Mouse (Mus musculus) gonadal fat pad, adult 2 months (tissue): ENCODE results near the gene Tnip1. TPM values are rescaled to one million over a fixed set of nuclear protein-coding genes. Genes with fewer than 3 reads are reported as not detected.
"Not testable (repeated sequence)": the region's sequence is repeated elsewhere in the genome, so short reads cannot be mapped to it uniquely, and the experiment has no call there.

Experiments used
- DNase-seq: peaks from one replicate; pipeline ENCODE4 v3.0.0-alpha.2; 2012; ENCODE audit warnings: low read depth
- polyA plus RNA-seq: library from polyadenylated mRNA; depleted of rRNA; stranded (reverse); fragments of >200 nt; gene quantifications from 2 replicates; pipeline ENCODE4 v1.2.3, GENCODE M21; 2012

Tnip1 gene
- polyA plus RNA-seq, 1 experiment = 41.5 TPM

- DNase-seq = no peak
These were observed 51.5 kb downstream of the Tnip1 start for GRCm38 (mm10) chr11:54911201-54911600.

GRCm38 (mm10) chr11:54910081-54910665 lies 52.5 kb downstream of the Tnip1 start:
- DNase-seq = no peak

- DNase-seq = no peak
These were observed 53.4 kb downstream of the Tnip1 start for GRCm38 (mm10) chr11:54909273-54909672.

GRCm38 (mm10) chr11:54907259-54907658 lies 55.5 kb downstream of the Tnip1 start:
- DNase-seq = no peak

DNA sequence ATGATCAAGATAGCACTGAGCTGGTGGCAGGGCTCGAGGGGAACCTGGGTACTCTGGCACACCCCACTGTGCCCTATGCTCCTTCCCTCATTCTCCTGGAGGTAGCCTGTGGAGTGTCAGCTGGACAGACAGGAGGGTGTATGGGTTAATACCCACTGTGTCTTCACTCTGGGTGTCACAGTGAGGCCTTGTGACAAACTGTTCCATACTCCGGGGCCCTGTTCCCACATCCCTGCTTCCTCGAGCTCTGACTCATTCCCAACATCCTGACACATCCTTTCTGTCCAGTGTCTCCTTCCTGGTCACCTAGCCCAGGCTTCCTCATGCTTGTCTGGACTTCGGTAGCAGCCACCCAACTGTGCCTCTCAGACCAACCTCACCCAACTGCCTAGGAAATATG lies 56.3 kb downstream of the Tnip1 start:
- no peak for DNase-seq

DNA sequence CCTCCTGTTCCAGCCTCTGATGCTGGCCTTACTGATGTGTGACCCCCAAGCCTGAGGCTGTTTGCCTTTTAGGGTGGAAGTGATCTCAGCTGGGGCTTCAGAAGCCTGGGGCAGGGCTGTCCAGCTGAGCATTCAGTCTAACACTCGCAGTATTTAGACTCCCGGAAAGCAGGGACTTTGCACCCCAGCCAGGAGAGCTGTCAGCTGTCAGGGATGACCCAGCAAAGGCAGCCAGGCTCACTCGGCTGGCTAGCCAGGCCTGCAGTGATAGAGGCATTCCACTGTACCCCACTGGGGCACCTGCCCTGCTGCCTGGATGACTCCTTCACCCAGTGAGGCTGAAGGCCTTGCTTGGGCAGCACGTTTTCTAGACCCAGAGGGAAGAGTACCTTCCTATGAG lies 56.8 kb downstream of the Tnip1 start:
- DNase-seq = no peak

- DNase-seq = no peak
These were observed 57.6 kb downstream of the Tnip1 start for GRCm38 (mm10) chr11:54905086-54905485.

DNA sequence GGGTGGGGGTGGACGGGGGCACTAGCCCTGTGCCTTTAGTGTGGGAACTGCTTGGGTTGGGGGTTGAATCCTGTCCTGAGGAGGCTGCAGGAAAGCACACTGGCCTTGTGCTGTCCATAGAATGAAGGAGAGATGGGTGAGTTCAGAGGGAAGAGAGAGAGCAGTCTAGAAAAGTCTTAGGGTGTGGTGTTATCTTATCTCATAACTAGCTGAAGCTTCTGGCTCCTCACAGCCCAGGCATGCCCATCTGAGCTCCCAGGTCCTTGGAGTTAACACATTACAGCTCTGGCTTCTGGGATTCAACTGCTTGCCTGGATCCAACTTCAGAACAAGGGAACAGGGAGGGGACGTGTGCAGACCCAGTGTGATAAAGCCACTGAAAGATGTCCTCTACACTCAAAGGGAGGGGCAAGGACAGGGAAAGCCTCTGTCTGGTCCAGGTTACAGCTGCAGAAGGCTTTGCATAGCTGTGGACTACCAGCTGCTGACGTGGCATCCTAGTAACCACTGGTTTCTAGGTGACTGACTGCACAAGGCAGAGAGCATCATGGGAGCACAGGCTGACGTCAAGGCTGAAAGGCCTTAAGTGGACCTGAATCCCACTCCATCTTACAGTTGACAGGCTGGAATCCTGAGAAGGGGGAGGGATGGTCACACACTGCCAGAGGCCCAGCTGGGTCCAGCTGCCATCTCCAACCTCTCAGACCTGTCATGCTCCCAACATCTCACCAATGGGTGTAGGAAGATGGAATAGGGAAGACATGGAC lies 58.6 kb downstream of the Tnip1 start:
- DNase-seq = no peak

GRCm38 (mm10) chr11:54903339-54903738 lies 59.4 kb downstream of the Tnip1 start:
- no peak for DNase-seq

DNA sequence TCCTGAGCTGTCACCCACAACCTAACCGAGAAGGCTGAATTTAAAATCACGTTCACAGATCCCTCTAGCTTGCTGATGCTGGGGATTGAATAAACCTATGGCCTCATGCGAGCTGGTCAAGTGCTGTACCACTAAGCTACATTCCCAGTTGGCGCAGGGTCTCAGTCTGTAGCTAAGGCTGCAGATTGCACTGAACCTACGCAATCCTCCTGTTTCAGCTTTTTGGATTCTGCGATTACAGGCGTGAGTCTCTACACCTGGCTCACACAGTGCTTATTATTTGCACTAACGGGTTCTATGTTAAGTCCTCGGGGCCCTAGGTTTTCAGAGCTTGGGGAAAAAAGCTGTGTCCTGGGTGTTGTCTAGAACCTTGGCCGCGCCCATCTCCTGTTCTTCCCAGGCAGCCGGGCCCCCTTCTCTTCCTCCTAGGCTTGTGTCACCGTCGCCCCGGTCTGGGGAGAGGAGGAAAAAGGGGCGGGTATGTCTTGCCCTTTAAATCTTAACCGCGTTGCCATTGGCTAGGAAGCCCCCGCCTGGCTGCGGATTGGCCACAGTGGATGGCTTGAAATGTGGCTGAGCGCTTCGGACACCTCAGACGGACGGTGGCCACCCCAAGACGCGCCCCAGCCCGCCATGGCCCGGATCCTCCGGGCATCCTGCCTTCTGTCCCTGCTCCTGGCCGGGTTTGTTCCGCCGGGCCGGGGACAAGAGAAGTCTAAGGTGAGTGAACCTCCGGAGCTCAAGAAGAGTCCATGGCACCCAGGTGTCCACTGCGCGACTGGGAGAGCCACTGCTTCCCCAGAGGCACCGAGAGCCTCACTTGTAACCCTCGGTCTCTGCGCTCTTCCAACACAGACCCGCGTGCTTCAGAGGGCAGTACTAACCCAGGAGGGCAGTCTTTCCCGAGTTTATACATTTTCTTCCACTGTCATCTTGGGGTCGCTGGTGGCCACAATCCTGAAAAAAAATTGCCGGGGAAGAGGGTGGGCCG lies 60.1 kb downstream of the Tnip1 start, which contains the start of gene Gpx3:
TSS of gene Gpx3 (plus strand) at position 121 of the 991 bp plus-strand sequence.
- DNase-seq = no peak

DNA sequence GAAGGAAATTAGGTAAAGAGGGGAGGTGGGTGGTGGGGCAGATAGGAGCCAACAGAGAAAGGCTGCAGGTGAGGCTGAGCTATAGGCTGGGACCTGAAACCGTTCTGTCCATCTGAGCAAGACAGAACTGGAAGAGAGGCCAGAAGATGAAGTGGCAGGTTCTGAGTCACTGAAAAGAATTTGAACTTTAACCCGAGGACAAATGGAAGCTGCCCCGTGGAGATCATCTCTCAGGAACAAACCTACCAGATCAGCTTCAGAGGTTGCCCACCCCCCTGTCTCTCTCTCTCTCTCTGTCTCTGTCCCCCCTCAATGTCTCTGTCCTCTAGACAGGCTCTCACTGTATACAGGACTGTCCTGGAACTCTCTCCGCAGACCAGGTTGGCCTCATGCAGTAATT lies 63.1 kb downstream of the Tnip1 start:
- DNase-seq = no peak

- no peak for DNase-seq
These were observed 65.2 kb downstream of the Tnip1 start for GRCm38 (mm10) chr11:54897470-54897869.

- not testable (repeated sequence) for DNase-seq
These were observed 66.1 kb downstream of the Tnip1 start for GRCm38 (mm10) chr11:54896646-54897045.

DNA sequence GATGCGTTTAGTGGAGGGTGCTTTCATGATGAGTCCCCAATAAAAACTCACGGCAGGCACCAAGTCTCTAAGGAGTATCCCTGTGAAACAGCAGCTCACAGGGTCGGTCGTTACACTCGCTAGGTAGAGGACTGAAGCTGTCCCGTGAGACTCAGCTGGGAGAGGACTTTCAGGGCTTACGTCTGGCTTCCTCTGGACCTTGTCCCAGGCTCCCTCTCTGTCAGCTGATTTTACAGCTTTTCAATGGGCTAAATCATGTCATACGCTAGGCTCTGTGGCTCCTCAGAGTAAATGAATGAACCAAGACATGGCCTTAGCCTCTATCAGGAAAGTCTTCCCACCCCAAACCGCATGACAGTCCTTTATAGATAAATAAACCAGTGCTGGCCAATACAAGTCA lies 68.1 kb downstream of the Tnip1 start:
- no peak for DNase-seq

GRCm38 (mm10) chr11:54892091-54892490 lies 70.6 kb downstream of the Tnip1 start:
- no peak for DNase-seq

DNA sequence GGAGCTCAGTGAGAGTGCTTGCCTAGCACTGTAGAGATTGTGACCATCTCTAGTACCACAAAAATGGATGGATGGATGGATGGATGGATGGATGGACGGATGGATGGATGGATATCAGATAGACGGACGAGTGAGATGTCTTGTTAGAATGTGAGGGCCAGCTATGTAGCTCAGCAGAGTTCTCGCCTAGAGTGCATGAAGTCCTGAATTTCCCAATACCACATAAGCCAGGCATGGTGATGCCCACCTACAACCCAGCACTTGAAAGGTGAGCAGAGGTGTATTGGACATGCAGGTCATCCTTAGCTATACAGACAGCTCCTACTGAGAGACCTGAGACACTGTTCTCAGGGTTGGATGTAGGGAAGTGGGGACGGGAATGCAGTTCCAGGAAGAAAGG lies 71.4 kb downstream of the Tnip1 start:
- no peak for DNase-seq

DNA sequence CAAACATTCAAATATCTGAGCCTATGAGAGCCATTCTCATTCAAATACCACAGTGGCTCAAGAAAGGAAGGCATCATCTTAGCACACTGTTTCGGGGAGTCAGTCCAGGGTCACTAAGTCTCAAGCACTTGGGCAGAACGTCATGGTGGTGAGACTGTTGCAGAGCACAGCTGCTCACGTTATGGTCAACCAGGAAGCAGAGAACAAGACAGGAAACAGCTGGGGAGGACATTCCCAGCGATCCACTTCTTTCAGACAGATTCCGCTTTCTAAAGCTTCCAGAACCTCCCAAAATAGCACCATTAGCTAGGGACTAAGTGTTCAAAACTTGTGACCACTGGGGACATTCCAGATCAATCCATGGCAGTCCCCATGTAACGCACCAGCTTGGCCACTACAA lies 74.8 kb downstream of the Tnip1 start:
- no peak for DNase-seq

- no peak for DNase-seq
These were observed 77.3 kb downstream of the Tnip1 start for GRCm38 (mm10) chr11:54885406-54885805.

DNA sequence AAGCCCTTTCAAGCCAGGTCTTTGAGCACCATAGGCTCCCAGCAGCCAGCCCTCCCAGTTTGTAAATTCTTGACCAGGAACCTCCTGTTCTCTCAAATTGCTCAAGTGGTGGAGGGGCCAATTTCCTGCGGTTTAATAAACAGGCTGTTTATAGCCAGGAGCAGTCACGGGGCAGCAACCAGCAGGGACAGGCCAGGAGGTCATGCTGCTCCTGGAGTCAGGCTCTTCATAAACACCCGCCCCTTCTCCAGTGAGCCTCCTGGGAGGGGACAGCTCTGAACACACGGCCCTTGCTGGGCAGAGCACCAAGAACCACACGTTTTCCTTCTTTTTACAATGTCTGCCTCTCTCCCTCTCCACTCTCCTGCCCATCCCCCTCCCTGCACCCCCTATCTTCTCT lies 77.8 kb downstream of the Tnip1 start:
- DNase-seq = no peak

GRCm38 (mm10) chr11:54884197-54884828 lies 78.4 kb downstream of the Tnip1 start:
- DNase-seq = no peak

DNA sequence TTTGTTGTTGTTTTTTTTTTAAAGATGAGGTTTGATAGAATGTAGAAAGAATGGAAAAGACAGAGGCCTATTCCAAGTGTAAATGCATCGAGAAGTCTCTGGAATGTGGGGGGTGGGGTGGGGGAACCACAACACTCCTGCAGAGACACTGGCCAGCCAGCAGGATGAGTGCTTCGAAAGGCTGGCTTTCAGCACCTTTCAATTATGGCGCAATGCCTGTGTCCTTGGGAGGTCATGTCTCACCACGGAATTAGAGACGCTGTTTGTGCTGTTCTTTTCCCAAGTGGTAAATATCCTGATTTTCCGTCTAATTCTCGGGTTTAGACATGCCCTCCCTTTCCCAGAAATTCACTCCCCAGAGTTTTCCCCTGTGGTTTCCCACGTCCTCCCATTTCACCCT lies 80.0 kb downstream of the Tnip1 start:
- DNase-seq = no peak

- no peak for DNase-seq
These were observed 81.7 kb downstream of the Tnip1 start for GRCm38 (mm10) chr11:54881051-54881474.
